Comparison of ENCODE assay signal across 8 mouse cellular contexts in the genomic region with DNA sequence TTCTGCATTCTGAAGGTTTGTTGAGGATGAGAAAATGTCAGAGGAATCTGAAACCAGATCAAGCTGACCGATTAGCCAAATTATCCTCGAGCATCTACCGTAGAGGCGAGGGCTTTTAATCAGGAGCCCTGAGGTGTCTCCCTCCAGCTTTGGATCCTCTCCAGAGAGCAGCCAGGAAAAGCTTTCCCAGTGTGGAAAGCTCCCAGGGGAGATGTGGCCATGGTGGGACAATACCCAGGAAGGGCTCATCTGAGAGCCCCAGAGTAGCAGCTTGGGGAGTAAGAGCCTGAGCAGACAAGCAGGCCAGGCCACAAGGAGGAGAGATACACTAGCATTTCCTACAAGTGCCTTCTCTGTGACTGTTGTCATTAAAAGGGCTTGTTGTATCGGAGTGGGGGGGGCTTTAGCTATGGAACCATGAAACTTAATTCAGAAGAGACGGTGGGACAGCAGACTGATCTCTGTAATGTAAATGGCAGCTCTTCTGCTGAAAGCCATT.
DNase-seq lines count a peak whose midpoint lies in the region; ATAC-seq and TF ChIP-seq lines count a peak whose summit lies in the region.

No protein-coding gene starts in this region.

- peak; percentile 36 to 40 for DNase-seq in cerebellum, postnatal 10 days
- DNase-seq in cerebellum, adult 2 months: no peak
- DNase-seq in embryonic facial prominence, embryonic 14.5 days (ENCODE audit: low spot score): no peak
- peak; percentile 33 to 36 for DNase-seq in heart, postnatal 10 days
- DNase-seq in right cerebral cortex, postnatal 10 days (ENCODE audit: low spot score in 2 of 2): no peak
- no peak for DNase-seq in Muller cell, postnatal 12 days (ENCODE audit: inconsistent ontology term)
- no peak for DNase-seq in gastrocnemius, adult 8-10 months (ENCODE audit: low spot score in 2 of 2)

- TF ChIP-seq POLR2A in cerebellum, adult 2 months (IDR thresholded peaks at IDR 0.05; ENCODE audit: borderline replicate concordance, insufficient read depth, low read length): no peak

- TF ChIP-seq CTCF in cerebellum, adult 2 months (IDR thresholded peaks at IDR 0.05; ENCODE audit: borderline replicate concordance, insufficient read depth, low read depth, low read length): no peak

- 38% methylated on average over 6 of the region's 6 CpGs for WGBS in cerebellum, adult 2 months
- WGBS in embryonic facial prominence, embryonic 14.5 days: 28% methylated on average over 6 of the region's 6 CpGs
- WGBS in midbrain, embryonic 12.5 days: 41% methylated on average over 6 of the region's 6 CpGs

- no peaks in the 10 kb centered on the region for H3K9me3 ChIP-seq in embryonic facial prominence, embryonic 14.5 days (ENCODE audit: control insufficient read depth, low read length)
- H3K9me3 ChIP-seq in midbrain, embryonic 12.5 days: no peaks in the 10 kb centered on the region

- H3K36me3 ChIP-seq in embryonic facial prominence, embryonic 14.5 days (ENCODE audit: control insufficient read depth, insufficient read depth, low read length): no peaks in the 10 kb centered on the region
- H3K36me3 ChIP-seq in midbrain, embryonic 12.5 days: no peaks in the 10 kb centered on the region

- H3K4me3 ChIP-seq in cerebellum, adult 2 months (replicated peaks; ENCODE audit: insufficient read depth, low read depth, low read length): no peak overlapping the region
- H3K4me3 ChIP-seq in embryonic facial prominence, embryonic 14.5 days (ENCODE audit: low read depth, low read length): no peak overlapping the region
- no peak overlapping the region for H3K4me3 ChIP-seq in midbrain, embryonic 12.5 days

- H3K27ac ChIP-seq in cerebellum, adult 2 months (ENCODE audit: insufficient read depth, low read length): no peak overlapping the region
- H3K27ac ChIP-seq in embryonic facial prominence, embryonic 14.5 days (replicated peaks; ENCODE audit: low read depth, low read length): peak overlapping the region; percentile 80
- H3K27ac ChIP-seq in midbrain, embryonic 12.5 days (replicated peaks): peak overlapping the region; percentile 82

- ATAC-seq in embryonic facial prominence, embryonic 14.5 days (ENCODE audit: low read depth): no peak
- ATAC-seq in midbrain, embryonic 12.5 days (ENCODE audit: low FRiP score, low read depth): peak; percentile 32; the same call in 1 of the 2 replicates

- H3K4me2 ChIP-seq in embryonic facial prominence, embryonic 14.5 days (ENCODE audit: low read depth, low read length): peak overlapping the region; percentile 37
- 0 out of 2 replicates have a peak overlapping the region, but pooled peaks have one; percentile 13 for H3K4me2 ChIP-seq in midbrain, embryonic 12.5 days (replicated peaks)

- H3K9ac ChIP-seq in embryonic facial prominence, embryonic 14.5 days (ENCODE audit: low read depth, low read length): no peak overlapping the region
- no peak overlapping the region for H3K9ac ChIP-seq in midbrain, embryonic 12.5 days (replicated peaks)

- no peaks in the 10 kb centered on the region for H3K27me3 ChIP-seq in cerebellum, adult 2 months (ENCODE audit: control insufficient read depth, insufficient read depth, low read length)
- H3K27me3 ChIP-seq in embryonic facial prominence, embryonic 14.5 days (replicated peaks; ENCODE audit: control insufficient read depth, insufficient read depth, low read length): no peaks in the 10 kb centered on the region
- no peaks in the 10 kb centered on the region for H3K27me3 ChIP-seq in midbrain, embryonic 12.5 days

- H3K4me1 ChIP-seq in cerebellum, adult 2 months (ENCODE audit: control insufficient read depth, insufficient read depth, low read length): peaks cover 7% of the 10 kb centered on the region
- H3K4me1 ChIP-seq in embryonic facial prominence, embryonic 14.5 days (ENCODE audit: control insufficient read depth, insufficient read depth, low read length): peaks cover 37% of the 10 kb centered on the region
- H3K4me1 ChIP-seq in midbrain, embryonic 12.5 days: peaks cover 43% of the 10 kb centered on the region

- intact Hi-C loops in heart, postnatal 10 days (cut with DNase I): loop anchor here (2.0 to 10.0 kb wide), 4 partner anchors 60 to 823 kb away; no protein-coding TSS in a partner anchor

Comparison
In these comparisons a context has a peak if more than half of its experiments do, and no peak if none do; other contexts are left out.
1. DNase-seq: peak in cerebellum, postnatal 10 days (2 of 2) and heart, postnatal 10 days (2 of 2); none in cerebellum, adult 2 months (0 of 2), embryonic facial prominence, embryonic 14.5 days (single experiment), right cerebral cortex, postnatal 10 days (0 of 2), Muller cell, postnatal 12 days (single experiment) and gastrocnemius, adult 8-10 months (0 of 2).